Mouse (Mus musculus): ENCODE results near the gene Clstn2. TPM values are rescaled to one million over a fixed set of nuclear protein-coding genes. Genes with fewer than 3 reads are reported as not detected.
A peak's percentile ranks its signal among the peaks of the same experiment; 100 is the strongest.

Clstn2 gene
- polyA plus RNA-seq, 1 experiment: 37.9 TPM

GRCm38 (mm10) chr9:97813157-97813556 is 219.8 kb downstream of the Clstn2 start:
- TF ChIP-seq CTCF (IDR thresholded peaks at IDR 0.05; ENCODE audit: borderline replicate concordance, insufficient read depth, low read depth, low read length) (no peak), POLR2A (IDR thresholded peaks at IDR 0.05; ENCODE audit: borderline replicate concordance, insufficient read depth, low read length) (no peak)
- WGBS: 61% methylated on average over 3 of the region's 3 CpGs
- no peak for DNase-seq

GRCm38 (mm10) chr9:97807031-97807430 is 225.9 kb downstream of the Clstn2 start:
- WGBS: 46% methylated on average over 5 of the region's 5 CpGs

More at GRCm38 (mm10) chr9:97813157-97813556, 219.8 kb downstream of the Clstn2 start:
- Histone ChIP-seq H3K27ac (ENCODE audit: insufficient read depth, low read length) (no peak overlapping the region), H3K4me3 (replicated peaks; ENCODE audit: insufficient read depth, low read depth, low read length) (no peak overlapping the region), H3K27me3 (ENCODE audit: control insufficient read depth, insufficient read depth, low read length) (no peaks in the 10 kb centered on the region), H3K4me1 (ENCODE audit: control insufficient read depth, insufficient read depth, low read length) (no peaks in the 10 kb centered on the region)

GRCm38 (mm10) chr9:97793661-97794060 is 239.3 kb downstream of the Clstn2 start:
- H3K4me1 ChIP-seq (ENCODE audit: control insufficient read depth, insufficient read depth, low read length): no peaks in the 10 kb centered on the region
- no peaks in the 10 kb centered on the region for H3K27me3 ChIP-seq (ENCODE audit: control insufficient read depth, insufficient read depth, low read length)
- H3K4me3 ChIP-seq (replicated peaks; ENCODE audit: insufficient read depth, low read depth, low read length): no peak overlapping the region
- WGBS: 51% methylated on average over 8 of the region's 8 CpGs
- DNase-seq: no peak
- H3K27ac ChIP-seq (ENCODE audit: insufficient read depth, low read length): no peak overlapping the region
- no peak for TF ChIP-seq CTCF (IDR thresholded peaks at IDR 0.05; ENCODE audit: borderline replicate concordance, insufficient read depth, low read depth, low read length)

More at GRCm38 (mm10) chr9:97807031-97807430, 225.9 kb downstream of the Clstn2 start:
- DNase-seq: peak in 1 of 2 experiments; percentile 37
- no peak overlapping the region for H3K4me3 ChIP-seq (replicated peaks; ENCODE audit: insufficient read depth, low read depth, low read length)
- no peaks in the 10 kb centered on the region for H3K27me3 ChIP-seq (ENCODE audit: control insufficient read depth, insufficient read depth, low read length)
- TF ChIP-seq CTCF (IDR thresholded peaks at IDR 0.05; ENCODE audit: borderline replicate concordance, insufficient read depth, low read depth, low read length) (no peak), POLR2A (IDR thresholded peaks at IDR 0.05; ENCODE audit: borderline replicate concordance, insufficient read depth, low read length) (no peak)
- H3K27ac ChIP-seq (ENCODE audit: insufficient read depth, low read length): no peak overlapping the region
- no peaks in the 10 kb centered on the region; the same call in 1 of the 2 replicates for H3K4me1 ChIP-seq (ENCODE audit: control insufficient read depth, insufficient read depth, low read length)

GRCm38 (mm10) chr9:97788151-97788670 is 244.8 kb downstream of the Clstn2 start:
- Histone ChIP-seq H3K4me3 (replicated peaks; ENCODE audit: insufficient read depth, low read depth, low read length) (no peak overlapping the region), H3K27me3 (ENCODE audit: control insufficient read depth, insufficient read depth, low read length) (no peaks in the 10 kb centered on the region), H3K4me1 (ENCODE audit: control insufficient read depth, insufficient read depth, low read length) (peaks cover 12% of the 10 kb centered on the region), H3K27ac (ENCODE audit: insufficient read depth, low read length) (no peak overlapping the region)
- DNase-seq: peak in 1 of 2 experiments; percentile 14
- WGBS: 63% methylated on average over 5 of the region's 5 CpGs
- no peak for TF ChIP-seq POLR2A (IDR thresholded peaks at IDR 0.05; ENCODE audit: borderline replicate concordance, insufficient read depth, low read length)
- no peak for TF ChIP-seq CTCF (IDR thresholded peaks at IDR 0.05; ENCODE audit: borderline replicate concordance, insufficient read depth, low read depth, low read length)

- Histone ChIP-seq H3K4me3 (replicated peaks; ENCODE audit: insufficient read depth, low read depth, low read length) (no peak overlapping the region), H3K4me1 (ENCODE audit: control insufficient read depth, insufficient read depth, low read length) (no peaks in the 10 kb centered on the region), H3K27me3 (ENCODE audit: control insufficient read depth, insufficient read depth, low read length) (0 out of 2 replicates have a peak, but pooled peaks cover 2% of the 10 kb centered on the region), H3K27ac (ENCODE audit: insufficient read depth, low read length) (no peak overlapping the region)
- DNase-seq: no peak
- WGBS: 69% methylated on average over 5 of the region's 5 CpGs
- TF ChIP-seq POLR2A (IDR thresholded peaks at IDR 0.05; ENCODE audit: borderline replicate concordance, insufficient read depth, low read length) (no peak), CTCF (IDR thresholded peaks at IDR 0.05; ENCODE audit: borderline replicate concordance, insufficient read depth, low read depth, low read length) (no peak)
Observed at GRCm38 (mm10) chr9:97780032-97780616, 252.9 kb downstream of the Clstn2 start.

- no peak overlapping the region for H3K4me3 ChIP-seq (replicated peaks; ENCODE audit: insufficient read depth, low read depth, low read length)
- no peak overlapping the region for H3K27ac ChIP-seq (ENCODE audit: insufficient read depth, low read length)
- 83% methylated on average over 1 of the region's 1 CpGs for WGBS
- peaks cover 3% of the 10 kb centered on the region; the same call in 1 of the 2 replicates for H3K4me1 ChIP-seq (ENCODE audit: control insufficient read depth, insufficient read depth, low read length)
- DNase-seq: no peak
- TF ChIP-seq CTCF (IDR thresholded peaks at IDR 0.05; ENCODE audit: borderline replicate concordance, insufficient read depth, low read depth, low read length) (no peak), POLR2A (IDR thresholded peaks at IDR 0.05; ENCODE audit: borderline replicate concordance, insufficient read depth, low read length) (no peak)
- H3K27me3 ChIP-seq (ENCODE audit: control insufficient read depth, insufficient read depth, low read length): 0 out of 2 replicates have a peak, but pooled peaks cover 2% of the 10 kb centered on the region
Observed at GRCm38 (mm10) chr9:97775770-97776169, 257.2 kb downstream of the Clstn2 start.

GRCm38 (mm10) chr9:97774991-97775390 is 258.0 kb downstream of the Clstn2 start:
- no peak for DNase-seq
- H3K27ac ChIP-seq (ENCODE audit: insufficient read depth, low read length): no peak overlapping the region
- 98% methylated on average over 1 of the region's 1 CpGs for WGBS
- H3K27me3 ChIP-seq (ENCODE audit: control insufficient read depth, insufficient read depth, low read length): 0 out of 2 replicates have a peak, but pooled peaks cover 2% of the 10 kb centered on the region
- TF ChIP-seq POLR2A (IDR thresholded peaks at IDR 0.05; ENCODE audit: borderline replicate concordance, insufficient read depth, low read length): no peak
- no peak for TF ChIP-seq CTCF (IDR thresholded peaks at IDR 0.05; ENCODE audit: borderline replicate concordance, insufficient read depth, low read depth, low read length)
- no peak overlapping the region for H3K4me3 ChIP-seq (replicated peaks; ENCODE audit: insufficient read depth, low read depth, low read length)
- peaks cover 3% of the 10 kb centered on the region; the same call in 1 of the 2 replicates for H3K4me1 ChIP-seq (ENCODE audit: control insufficient read depth, insufficient read depth, low read length)

- WGBS: 15% methylated on average over 3 of the region's 3 CpGs
- 0 out of 2 replicates have a peak, but pooled peaks cover 2% of the 10 kb centered on the region for H3K27me3 ChIP-seq (ENCODE audit: control insufficient read depth, insufficient read depth, low read length)
- H3K27ac ChIP-seq (ENCODE audit: insufficient read depth, low read length): no peak overlapping the region
- TF ChIP-seq POLR2A (IDR thresholded peaks at IDR 0.05; ENCODE audit: borderline replicate concordance, insufficient read depth, low read length) (no peak), CTCF (IDR thresholded peaks at IDR 0.05; ENCODE audit: borderline replicate concordance, insufficient read depth, low read depth, low read length) (no peak)
- no peak overlapping the region for H3K4me3 ChIP-seq (replicated peaks; ENCODE audit: insufficient read depth, low read depth, low read length)
- H3K4me1 ChIP-seq (ENCODE audit: control insufficient read depth, insufficient read depth, low read length): peaks cover 3% of the 10 kb centered on the region; the same call in 1 of the 2 replicates
- DNase-seq: peak in 1 of 2 experiments; percentile 13
Observed at GRCm38 (mm10) chr9:97773911-97774310, 259.1 kb downstream of the Clstn2 start.

All from cerebellum, adult 2 months (tissue).